10 mouse cellular contexts compared by ENCODE assay signal in the genomic region with DNA sequence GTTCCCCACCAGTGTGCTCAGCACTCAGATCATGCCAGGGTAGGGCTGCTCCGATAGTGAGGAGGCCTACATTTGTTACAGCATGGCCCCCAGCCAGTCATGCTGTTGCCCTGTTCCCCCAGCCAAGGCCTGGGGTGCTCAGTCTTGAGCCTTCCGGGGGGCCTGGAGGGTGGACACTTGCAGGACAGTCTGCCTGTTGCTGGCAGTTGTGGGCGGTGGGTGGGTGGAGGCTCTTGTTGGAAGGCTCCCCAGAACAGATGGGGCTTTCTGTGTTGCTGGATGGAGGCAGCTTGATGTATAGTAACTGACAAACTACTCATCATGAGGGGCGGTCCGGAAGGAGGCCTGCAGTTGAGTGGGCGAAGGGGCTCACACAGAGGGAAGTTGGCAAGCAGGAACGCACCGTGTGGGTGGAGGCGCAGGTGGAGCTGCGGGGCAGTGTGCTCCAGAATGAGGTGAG. TPM values are rescaled to one million over a fixed set of nuclear protein-coding genes. Genes with fewer than 3 reads are reported as not detected.
DNase-seq lines count a peak whose midpoint lies in the region; ATAC-seq lines count a peak whose summit lies in the region.
"Had no signal": no experiment of that assay in that cellular context is flagged by ENCODE, and none has a peak within 500 bp of the region (broad histone marks: within the 10 kb centered on the region; RNA-seq: fewer than 3 reads in every experiment).

No protein-coding gene starts in this region.

- peaks cover 21% of the 10 kb centered on the region for H3K4me1 ChIP-seq in midbrain, embryonic 10.5 days
- H3K4me1 ChIP-seq in midbrain, embryonic 11.5 days (ENCODE audit: control insufficient read depth, insufficient read depth, low read length), result no peaks in the 10 kb centered on the region

- WGBS in midbrain, embryonic 10.5 days, result 71% methylated on average over 10 of the region's 10 CpGs
- WGBS in midbrain, embryonic 11.5 days, result 64% methylated on average over 10 of the region's 10 CpGs

- no peak for ATAC-seq in midbrain, embryonic 11.5 days (ENCODE audit: low FRiP score)

- H3K27me3 ChIP-seq in midbrain, embryonic 10.5 days (ENCODE audit: low read depth, poor library complexity, severe bottlenecking), result peaks cover 47% of the 10 kb centered on the region
- H3K27me3 ChIP-seq in midbrain, embryonic 11.5 days (ENCODE audit: control insufficient read depth, insufficient read depth, low read length), result no peaks in the 10 kb centered on the region; the same call in 1 of the 2 replicates

- intact Hi-C loops in left cerebral cortex, postnatal 25 days (cut with DNase I), result loop anchor here (5.0 kb wide), 1 partner anchor 128 kb away; no protein-coding TSS in a partner anchor
- intact Hi-C loops in heart, postnatal 36 days (cut with DNase I), result no loop called here

- H3K9ac ChIP-seq in midbrain, embryonic 11.5 days (ENCODE audit: low read length), result no peak overlapping the region

- H3K4me2 ChIP-seq in midbrain, embryonic 11.5 days, result no peak overlapping the region

- H3K9me3 ChIP-seq in midbrain, embryonic 10.5 days (replicated peaks), result no peaks in the 10 kb centered on the region
- no peaks in the 10 kb centered on the region for H3K9me3 ChIP-seq in midbrain, embryonic 11.5 days (ENCODE audit: control insufficient read depth, low read length)

- no peak for DNase-seq in midbrain, embryonic 10.5 days (ENCODE audit: low spot score)
- no peak for DNase-seq in midbrain, embryonic 11.5 days (ENCODE audit: low spot score, missing footprints)
- peak; percentile 78 to 82 for DNase-seq in frontal cortex, postnatal 36 days (ENCODE audit: low spot score in 2 of 2)
- peak; percentile 74 to 94 for DNase-seq in left cerebral cortex, postnatal 25 days (ENCODE audit: low spot score in 2 of 2)
- peak; percentile 11 to 19 for DNase-seq in thymus, postnatal 10 days (ENCODE audit: low spot score in 2 of 2)
- DNase-seq in adrenal gland, postnatal 25 days, result no peak
- no peak for DNase-seq in adrenal gland, postnatal 4 days (ENCODE audit: low spot score in 2 of 2)
- no peak for DNase-seq in heart, postnatal 36 days
- DNase-seq: kidney, adult 2 months had no signal

- H3K27ac ChIP-seq in midbrain, embryonic 10.5 days (replicated peaks), result peak overlapping the region; percentile 57; the same call in 1 of the 2 replicates
- no peak overlapping the region for H3K27ac ChIP-seq in midbrain, embryonic 11.5 days (ENCODE audit: low read depth, low read length)

- no peaks in the 10 kb centered on the region for H3K36me3 ChIP-seq in midbrain, embryonic 10.5 days
- H3K36me3 ChIP-seq in midbrain, embryonic 11.5 days (ENCODE audit: control insufficient read depth, insufficient read depth, low read length), result no peaks in the 10 kb centered on the region

- no peak overlapping the region for H3K4me3 ChIP-seq in midbrain, embryonic 10.5 days
- no peak overlapping the region for H3K4me3 ChIP-seq in midbrain, embryonic 11.5 days (ENCODE audit: low read depth, low read length)

RNA-seq across cellular contexts. Expression of gene Crygs, which starts 21.4 kb away (rescaled TPM):
- polyA plus RNA-seq in midbrain, embryonic 10.5 days (2016; fragmentation: Nextera tagmentation; extraction: Ambion mirVana), result 0.16 and 0.22 TPM in 2 replicates
- 0.26 TPM in 1 of 2 replicates, not detected in the other for polyA plus RNA-seq in midbrain, embryonic 11.5 days (2014; fragmentation: Nextera tagmentation; extraction: Ambion mirVana)
- under 1 TPM in 1 of 2 experiments, not detected in 1; 0.44 TPM for total RNA-seq in left cerebral cortex, postnatal 25 days (2021)
- not detected in 2 replicates for total RNA-seq in adrenal gland, postnatal 25 days (2021)
- not detected for total RNA-seq in adrenal gland, postnatal 4 days (2021)
- total RNA-seq in heart, postnatal 36 days (2021), result not detected
- total RNA-seq: ES-E14 had no signal

Comparison
In these comparisons a context has a peak if more than half of its experiments do, and no peak if none do; other contexts are left out.
1. DNase-seq: peak in frontal cortex, postnatal 36 days (2 of 2), left cerebral cortex, postnatal 25 days (2 of 2) and thymus, postnatal 10 days (2 of 2); none in midbrain, embryonic 10.5 days (single experiment), midbrain, embryonic 11.5 days (single experiment), adrenal gland, postnatal 25 days (single experiment), adrenal gland, postnatal 4 days (0 of 2) and heart, postnatal 36 days (0 of 2).